Mouse (Mus musculus): ENCODE data around the gene Tst. TPM values are rescaled to one million over a fixed set of nuclear protein-coding genes. Genes with fewer than 3 reads are reported as not detected.

Gene Tst
- polyA plus RNA-seq, 1 experiment from 2014 or later, result 51.9 TPM

GRCm38 (mm10) chr15:78429871-78430622, 24.3 kb upstream of the Tst start:
- no peak overlapping the region for H3K9ac ChIP-seq
- peak overlapping the region; percentile 81 for H3K4me2 ChIP-seq
- 66% methylated on average over 13 of the region's 13 CpGs for WGBS
- H3K4me3 ChIP-seq (ENCODE audit: low read depth, low read length), result peak overlapping the region; percentile 74
- ATAC-seq (ENCODE audit: insufficient read depth), result no peak
- DNase-seq, result no peak
- peaks cover 31% of the 10 kb centered on the region; the same call in 1 of the 2 replicates for H3K36me3 ChIP-seq (ENCODE audit: insufficient read depth)
- no peaks in the 10 kb centered on the region for H3K27me3 ChIP-seq (ENCODE audit: insufficient read depth, low read length)
- peak overlapping the region; percentile 56; the same call in 1 of the 2 replicates for H3K27ac ChIP-seq (ENCODE audit: low read depth)
- H3K9me3 ChIP-seq (ENCODE audit: low read depth, low read length), result no peaks in the 10 kb centered on the region
- peaks cover 6% of the 10 kb centered on the region; the same call in 1 of the 2 replicates for H3K4me1 ChIP-seq (ENCODE audit: insufficient read depth)
- no peak for TF ChIP-seq CTCF (IDR thresholded peaks at IDR 0.05; ENCODE audit: low read depth)

GRCm38 (mm10) chr15:78429139-78429459, 23.4 kb upstream of the Tst start:
- Histone ChIP-seq H3K36me3 (ENCODE audit: insufficient read depth) (peaks cover 27% of the 10 kb centered on the region; the same call in 1 of the 2 replicates), H3K4me1 (ENCODE audit: insufficient read depth) (peaks cover 6% of the 10 kb centered on the region; the same call in 1 of the 2 replicates), H3K4me3 (ENCODE audit: low read depth, low read length) (peak overlapping the region; percentile 74), H3K27me3 (ENCODE audit: insufficient read depth, low read length) (no peaks in the 10 kb centered on the region), H3K9ac (peak overlapping the region; percentile 51), H3K9me3 (ENCODE audit: low read depth, low read length) (no peaks in the 10 kb centered on the region), H3K4me2 (peak overlapping the region; percentile 81), H3K27ac (ENCODE audit: low read depth) (peak overlapping the region; percentile 56)
- no peak for DNase-seq
- no peak; the same call in 1 of the 2 replicates for ATAC-seq (ENCODE audit: insufficient read depth)
- WGBS, result 2% methylated on average over 3 of the region's 3 CpGs
- no peak for TF ChIP-seq CTCF (IDR thresholded peaks at IDR 0.05; ENCODE audit: low read depth)

GRCm38 (mm10) chr15:78428391-78429138, 22.9 kb upstream of the Tst start, which contains the start of gene Kctd17:
Kctd17 (plus strand) TSS chr15:78428564.
- 1% methylated on average over 50 of the region's 52 CpGs for WGBS
- peak within 1 kb of the TSS; percentile 51 for H3K9ac ChIP-seq
- no peaks in the 10 kb centered on the region for H3K9me3 ChIP-seq (ENCODE audit: low read depth, low read length)
- H3K27me3 ChIP-seq (ENCODE audit: insufficient read depth, low read length), result no peaks in the 10 kb centered on the region
- ATAC-seq (ENCODE audit: insufficient read depth) (peak; percentile 91), DNase-seq (peak; percentile 89)
- peak within 1 kb of the TSS; percentile 81 for H3K4me2 ChIP-seq
- peaks cover 6% of the 10 kb centered on the region; the same call in 1 of the 2 replicates for H3K4me1 ChIP-seq (ENCODE audit: insufficient read depth)
- H3K27ac ChIP-seq (ENCODE audit: low read depth), result peak within 1 kb of the TSS; percentile 56
- H3K4me3 ChIP-seq (ENCODE audit: low read depth, low read length), result peak within 1 kb of the TSS; percentile 74
- no peak for TF ChIP-seq CTCF (IDR thresholded peaks at IDR 0.05; ENCODE audit: low read depth)
- H3K36me3 ChIP-seq (ENCODE audit: insufficient read depth), result peaks cover 22% of the 10 kb centered on the region; the same call in 1 of the 2 replicates

- no peaks in the 10 kb centered on the region for H3K36me3 ChIP-seq (ENCODE audit: insufficient read depth)
- H3K9ac ChIP-seq, result no peak overlapping the region
- no peak overlapping the region for H3K4me3 ChIP-seq (ENCODE audit: low read depth, low read length)
- H3K4me2 ChIP-seq, result no peak overlapping the region
- peaks cover 6% of the 10 kb centered on the region; the same call in 1 of the 2 replicates for H3K4me1 ChIP-seq (ENCODE audit: insufficient read depth)
- 54% methylated on average over 4 of the region's 4 CpGs for WGBS
- no peak for ATAC-seq (ENCODE audit: insufficient read depth)
- no peaks in the 10 kb centered on the region for H3K27me3 ChIP-seq (ENCODE audit: insufficient read depth, low read length)
- H3K27ac ChIP-seq (ENCODE audit: low read depth), result no peak overlapping the region
- no peak for TF ChIP-seq CTCF (IDR thresholded peaks at IDR 0.05; ENCODE audit: low read depth)
- DNase-seq, result no peak
- no peaks in the 10 kb centered on the region for H3K9me3 ChIP-seq (ENCODE audit: low read depth, low read length)
Observed at GRCm38 (mm10) chr15:78425230-78425629, 19.5 kb upstream of the Tst start.

GRCm38 (mm10) chr15:78424507-78424906, 18.8 kb upstream of the Tst start:
- Histone ChIP-seq H3K27ac (ENCODE audit: low read depth) (no peak overlapping the region), H3K9ac (no peak overlapping the region), H3K9me3 (ENCODE audit: low read depth, low read length) (no peaks in the 10 kb centered on the region), H3K4me1 (ENCODE audit: insufficient read depth) (peaks cover 4% of the 10 kb centered on the region; the same call in 1 of the 2 replicates), H3K36me3 (ENCODE audit: insufficient read depth) (no peaks in the 10 kb centered on the region), H3K4me3 (ENCODE audit: low read depth, low read length) (no peak overlapping the region), H3K27me3 (ENCODE audit: insufficient read depth, low read length) (no peaks in the 10 kb centered on the region), H3K4me2 (no peak overlapping the region)
- TF ChIP-seq CTCF (IDR thresholded peaks at IDR 0.05; ENCODE audit: low read depth), result no peak
- ATAC-seq (ENCODE audit: insufficient read depth), result no peak
- WGBS, result 16% methylated on average over 11 of the region's 11 CpGs
- no peak for DNase-seq

GRCm38 (mm10) chr15:78422046-78422956, 16.6 kb upstream of the Tst start:
- Histone ChIP-seq H3K4me1 (ENCODE audit: insufficient read depth) (no peaks in the 10 kb centered on the region; the same call in 1 of the 2 replicates), H3K9me3 (ENCODE audit: low read depth, low read length) (no peaks in the 10 kb centered on the region), H3K4me3 (ENCODE audit: low read depth, low read length) (no peak overlapping the region), H3K36me3 (ENCODE audit: insufficient read depth) (no peaks in the 10 kb centered on the region), H3K9ac (no peak overlapping the region), H3K4me2 (peak overlapping the region; percentile 26; the same call in 1 of the 2 replicates), H3K27ac (ENCODE audit: low read depth) (no peak overlapping the region), H3K27me3 (ENCODE audit: insufficient read depth, low read length) (no peaks in the 10 kb centered on the region)
- TF ChIP-seq CTCF (IDR thresholded peaks at IDR 0.05; ENCODE audit: low read depth), result peak; percentile 93
- WGBS, result 12% methylated on average over 16 of the region's 16 CpGs
- ATAC-seq (ENCODE audit: insufficient read depth) (no peak; the same call in 1 of the 2 replicates), DNase-seq (peak; percentile 92)

Data from lung, embryonic 14.5 days (tissue).